Mouse (Mus musculus) megakaryocyte, embryonic 14.5 days (primary cell): Measurements from ENCODE around the gene Vmn1r199. TPM values are rescaled to one million over a fixed set of nuclear protein-coding genes. Genes with fewer than 3 reads are reported as not detected.
"Not testable (repeated sequence)": the region's sequence is repeated elsewhere in the genome, so short reads cannot be mapped to it uniquely, and the experiment has no call there.

ENCODE experiments used
- H3K27me3 ChIP-seq: replicated peaks from 2 replicates; pipeline ENCODE3; 2012; ENCODE audit warnings: inconsistent platforms
- H3K36me3 ChIP-seq: replicated peaks from 2 replicates; pipeline ENCODE3; 2012; ENCODE audit warnings: low read length, inconsistent platforms, mixed read lengths
- H3K4me1 ChIP-seq: 2 replicates; pipeline ENCODE4 v1.6.1; 2012; ENCODE audit warnings: inconsistent platforms
- H3K4me3 ChIP-seq: replicated peaks from 2 replicates; pipeline ENCODE3; 2012; ENCODE audit warnings: moderate library complexity, mild to moderate bottlenecking, inconsistent platforms
- H3K9me3 ChIP-seq: 2 replicates; pipeline ENCODE4 v1.6.1; 2012; ENCODE audit warnings: inconsistent platforms
- FLI1 ChIP-seq: IDR thresholded peaks from 2 replicates; pipeline ENCODE4 v1.6.1; 2012; ENCODE audit warnings: low read length, inconsistent platforms, mixed read lengths
- GATA1 ChIP-seq: IDR thresholded peaks from 3 replicates; pipeline ENCODE4 v1.6.1; 2012; ENCODE audit warnings: mixed read lengths, low read length, inconsistent platforms, borderline replicate concordance
- polyA plus RNA-seq: library from polyadenylated mRNA; stranded (reverse); fragments of >175 nt; gene quantifications from 2 replicates; pipeline ENCODE4 v1.2.3, GENCODE M21; 2012; ENCODE audit warnings: low replicate concordance; ENCODE audit not compliant: insufficient read depth

Gene Vmn1r199
- polyA plus RNA-seq: not detected in 2 replicates

- Histone ChIP-seq H3K27me3 (no peaks in the 10 kb centered on the region), H3K4me1 (no peaks in the 10 kb centered on the region), H3K9me3 (peaks cover 4% of the 10 kb centered on the region), H3K4me3 (no peak within 1 kb of the TSS), H3K36me3 (no peaks in the 10 kb centered on the region)
- no peak for TF ChIP-seq GATA1
- no peak for TF ChIP-seq FLI1
Observed at GRCm38 (mm10) chr13:22379518-22379917, at the start of gene Vmn1r199. Vmn1r199 (plus strand) TSS chr13:22379818.

DNA sequence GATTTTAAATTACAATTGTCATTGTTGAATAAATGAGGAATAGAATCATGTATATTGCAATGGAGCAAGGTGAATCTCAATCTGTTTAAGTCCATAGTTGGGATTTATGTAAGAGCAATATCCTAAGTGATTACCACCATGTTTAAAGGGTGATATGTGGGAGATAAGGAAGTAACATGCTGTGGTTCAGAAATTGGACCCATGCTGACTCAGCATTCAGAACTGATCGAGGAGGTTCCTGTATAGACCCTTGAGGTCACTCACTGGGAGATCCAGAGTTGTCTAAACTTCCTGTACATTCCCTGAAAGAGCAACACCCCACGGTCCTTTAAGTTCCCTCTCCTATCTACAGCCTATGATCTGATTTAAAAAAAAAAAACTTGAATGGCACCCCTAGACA lies 46.3 kb upstream of the Vmn1r199 start:
- Histone ChIP-seq H3K4me3 (no peak overlapping the region), H3K36me3 (no peaks in the 10 kb centered on the region), H3K9me3 (no peaks in the 10 kb centered on the region), H3K27me3 (no peaks in the 10 kb centered on the region), H3K4me1 (no peaks in the 10 kb centered on the region)
- TF ChIP-seq FLI1 (no peak), GATA1 (no peak)

- TF ChIP-seq GATA1 (no peak), FLI1 (no peak)
- no peaks in the 10 kb centered on the region for H3K4me1 ChIP-seq
- no peaks in the 10 kb centered on the region for H3K9me3 ChIP-seq
- no peak overlapping the region for H3K4me3 ChIP-seq
- no peaks in the 10 kb centered on the region for H3K27me3 ChIP-seq
- H3K36me3 ChIP-seq: no peaks in the 10 kb centered on the region
Observed at GRCm38 (mm10) chr13:22335565-22335964, 44.1 kb upstream of the Vmn1r199 start.

- Histone ChIP-seq H3K9me3 (peaks cover 4% of the 10 kb centered on the region; the same call in 1 of the 2 replicates), H3K36me3 (no peaks in the 10 kb centered on the region), H3K4me3 (no peak within 1 kb of the TSS), H3K4me1 (no peaks in the 10 kb centered on the region), H3K27me3 (no peaks in the 10 kb centered on the region)
- TF ChIP-seq GATA1: no peak
- TF ChIP-seq FLI1: no peak
Observed at GRCm38 (mm10) chr13:22350064-22350463, 29.6 kb upstream of the Vmn1r199 start, which contains the start of gene Vmn1r198. Vmn1r198 (plus strand) TSS chr13:22350364.

GRCm38 (mm10) chr13:22350813-22351212 lies 28.8 kb upstream of the Vmn1r199 start:
- Histone ChIP-seq H3K4me1 (no peaks in the 10 kb centered on the region), H3K27me3 (no peaks in the 10 kb centered on the region), H3K9me3 (peaks cover 4% of the 10 kb centered on the region; the same call in 1 of the 2 replicates), H3K36me3 (no peaks in the 10 kb centered on the region), H3K4me3 (no peak overlapping the region)
- no peak for TF ChIP-seq GATA1

DNA sequence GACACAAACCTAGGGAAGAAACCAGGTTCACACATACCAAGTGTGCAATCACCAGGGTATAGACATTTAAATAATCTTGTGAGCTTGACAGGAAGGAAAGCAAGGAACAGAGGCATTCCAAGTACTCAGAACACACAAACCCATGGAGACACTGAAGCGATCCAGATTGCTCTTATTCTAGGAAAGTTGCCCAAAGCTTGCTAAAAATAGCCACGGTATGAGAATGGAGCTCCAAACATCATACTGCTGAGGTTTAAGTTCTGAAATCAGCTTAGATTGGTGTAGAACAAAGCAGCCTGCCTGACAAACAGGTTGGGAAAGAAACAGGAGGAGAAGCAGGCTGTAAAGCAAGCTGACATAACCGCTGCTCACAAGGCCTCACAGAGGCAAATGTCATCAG lies 1.5 kb downstream of the Vmn1r199 start:
- H3K9me3 ChIP-seq, H3K4me1 ChIP-seq, H3K36me3 ChIP-seq, H3K27me3 ChIP-seq, H3K4me3 ChIP-seq: not testable (repeated sequence)

- H3K36me3 ChIP-seq: no peaks in the 10 kb centered on the region
- TF ChIP-seq GATA1: no peak
- TF ChIP-seq FLI1: no peak
- no peaks in the 10 kb centered on the region for H3K27me3 ChIP-seq
- no peaks in the 10 kb centered on the region for H3K4me1 ChIP-seq
- H3K4me3 ChIP-seq: no peak overlapping the region
- no peaks in the 10 kb centered on the region for H3K9me3 ChIP-seq
Observed at GRCm38 (mm10) chr13:22383401-22383800, 3.8 kb downstream of the Vmn1r199 start.

DNA sequence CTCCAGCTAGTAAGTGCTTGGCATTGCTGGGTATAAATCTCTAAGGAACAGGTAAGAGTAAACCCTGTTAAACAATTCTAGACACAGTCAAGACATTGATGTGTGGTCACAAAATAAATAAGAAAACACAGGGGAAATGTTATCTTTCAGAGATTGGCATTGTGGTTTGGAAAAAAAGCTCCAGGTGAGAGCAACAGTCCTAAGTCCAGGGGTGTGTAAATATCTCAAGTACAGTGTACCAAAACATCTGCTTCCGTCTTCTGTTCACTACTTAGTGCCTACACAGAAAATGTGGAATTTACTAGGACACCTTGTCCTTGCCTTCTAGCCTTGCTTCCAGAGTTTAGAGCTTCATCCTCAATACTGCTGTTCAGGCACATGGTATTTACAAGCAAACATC lies 7.4 kb downstream of the Vmn1r199 start:
- Histone ChIP-seq H3K9me3 (peaks cover 9% of the 10 kb centered on the region), H3K4me1 (no peaks in the 10 kb centered on the region), H3K4me3 (no peak overlapping the region), H3K36me3 (no peaks in the 10 kb centered on the region), H3K27me3 (no peaks in the 10 kb centered on the region)
- TF ChIP-seq FLI1: no peak
- TF ChIP-seq GATA1: no peak

GRCm38 (mm10) chr13:22390073-22390472 lies 10.5 kb downstream of the Vmn1r199 start, which contains the start of gene Vmn1r200:
Vmn1r200 (plus strand) TSS chr13:22390373.
- H3K9me3 ChIP-seq: peaks cover 13% of the 10 kb centered on the region
- TF ChIP-seq FLI1 (no peak), GATA1 (no peak)
- H3K36me3 ChIP-seq: no peaks in the 10 kb centered on the region
- no peaks in the 10 kb centered on the region for H3K4me1 ChIP-seq
- no peaks in the 10 kb centered on the region for H3K27me3 ChIP-seq
- no peak within 1 kb of the TSS for H3K4me3 ChIP-seq

GRCm38 (mm10) chr13:22402978-22403377 lies 23.4 kb downstream of the Vmn1r199 start:
- Histone ChIP-seq H3K9me3 (peaks cover 23% of the 10 kb centered on the region), H3K4me3 (no peak overlapping the region), H3K36me3 (no peaks in the 10 kb centered on the region), H3K27me3 (no peaks in the 10 kb centered on the region), H3K4me1 (no peaks in the 10 kb centered on the region)
- TF ChIP-seq FLI1: no peak
- no peak for TF ChIP-seq GATA1

Other genes with a start within 250 kb of the Vmn1r199 start
- gene Vmn1r191, start 195.8 kb upstream of the Vmn1r199 start, polyA plus RNA-seq: not detected in 2 replicates
- not detected in 2 replicates for gene Vmn1r192, start 188.7 kb upstream of the Vmn1r199 start, polyA plus RNA-seq
- gene Vmn1r193, start 156.7 kb upstream of the Vmn1r199 start, polyA plus RNA-seq: 0.03 TPM in 1 of 2 replicates, not detected in the other
- not detected in 2 replicates for gene Vmn1r194, start 135.6 kb upstream of the Vmn1r199 start, polyA plus RNA-seq
- not detected in 2 replicates for gene Vmn1r195, start 109.3 kb upstream of the Vmn1r199 start, polyA plus RNA-seq
- gene Vmn1r196, start 89.9 kb upstream of the Vmn1r199 start, polyA plus RNA-seq: 0.42 TPM in 1 of 2 replicates, not detected in the other
- not detected in 2 replicates for gene Vmn1r197, start 55.2 kb upstream of the Vmn1r199 start, polyA plus RNA-seq
- gene Vmn1r198, start 29.5 kb upstream of the Vmn1r199 start, polyA plus RNA-seq: not detected in 2 replicates
- not detected in 2 replicates for gene Vmn1r200, start 10.6 kb downstream of the Vmn1r199 start, polyA plus RNA-seq
- not detected in 2 replicates for gene Vmn1r201, start 92.1 kb downstream of the Vmn1r199 start, polyA plus RNA-seq
- gene Vmn1r202, start 125.6 kb downstream of the Vmn1r199 start, polyA plus RNA-seq: 0.39 TPM in 1 of 2 replicates, not detected in the other
- gene Vmn1r203, start 138.3 kb downstream of the Vmn1r199 start, polyA plus RNA-seq: not detected in 2 replicates
- not detected in 2 replicates for gene Vmn1r204, start 173.4 kb downstream of the Vmn1r199 start, polyA plus RNA-seq
- gene Vmn1r205, start 213.2 kb downstream of the Vmn1r199 start, polyA plus RNA-seq: not detected in 2 replicates
- gene Vmn1r206, start 244.4 kb downstream of the Vmn1r199 start, polyA plus RNA-seq: not detected in 2 replicates